Mouse (Mus musculus) urinary bladder, postnatal 4 days (tissue): Measurements from ENCODE around the gene Wrap73.

Experiments
- DNase-seq, 2 experiments: peaks; one replicate each; pipeline ENCODE4 v3.0.0; 2021 to 2022; ENCODE audit warnings: low spot score in 2 of 2

Gene Wrap73

GRCm38 (mm10) chr4:154142211-154143040 lies at the start of gene Wrap73:
Gene Wrap73 (plus strand): TSS chr4:154142372.
- DNase-seq: peak; percentile 83 to 89

GRCm38 (mm10) chr4:154093210-154093609 lies 49.0 kb upstream of the Wrap73 start:
- DNase-seq: no peak

- DNase-seq: no peak
Measured at GRCm38 (mm10) chr4:154096111-154096510, 46.1 kb upstream of the Wrap73 start.

GRCm38 (mm10) chr4:154099361-154099760 lies 42.8 kb upstream of the Wrap73 start:
- no peak for DNase-seq

- DNase-seq: no peak
Measured at GRCm38 (mm10) chr4:154103386-154103785, 38.8 kb upstream of the Wrap73 start.

- DNase-seq: no peak
Measured at GRCm38 (mm10) chr4:154103912-154104311, 38.3 kb upstream of the Wrap73 start.

GRCm38 (mm10) chr4:154105381-154106001 lies 36.7 kb upstream of the Wrap73 start:
- DNase-seq: peak in 1 of 2 experiments; percentile 38

GRCm38 (mm10) chr4:154106497-154107061 lies 35.6 kb upstream of the Wrap73 start:
- no peak for DNase-seq

- no peak for DNase-seq
Measured at GRCm38 (mm10) chr4:154109216-154109849, 32.8 kb upstream of the Wrap73 start.

GRCm38 (mm10) chr4:154109850-154110243 lies 32.3 kb upstream of the Wrap73 start:
- DNase-seq: no peak

GRCm38 (mm10) chr4:154116421-154116820 lies 25.8 kb upstream of the Wrap73 start:
- no peak for DNase-seq

GRCm38 (mm10) chr4:154118782-154119181 lies 23.4 kb upstream of the Wrap73 start:
- no peak for DNase-seq

GRCm38 (mm10) chr4:154119208-154119607 lies 23.0 kb upstream of the Wrap73 start:
- DNase-seq: no peak

- no peak for DNase-seq
Measured at GRCm38 (mm10) chr4:154121800-154122199, 20.4 kb upstream of the Wrap73 start.

GRCm38 (mm10) chr4:154122374-154122773 lies 19.8 kb upstream of the Wrap73 start:
- no peak for DNase-seq

GRCm38 (mm10) chr4:154123553-154123952 lies 18.6 kb upstream of the Wrap73 start:
- no peak for DNase-seq

GRCm38 (mm10) chr4:154125202-154125601 lies 17.0 kb upstream of the Wrap73 start:
- DNase-seq: no peak

GRCm38 (mm10) chr4:154127273-154127672 lies 14.9 kb upstream of the Wrap73 start:
- no peak for DNase-seq

GRCm38 (mm10) chr4:154129950-154130349 lies 12.2 kb upstream of the Wrap73 start:
- DNase-seq: no peak

GRCm38 (mm10) chr4:154131894-154132293 lies 10.3 kb upstream of the Wrap73 start:
- no peak for DNase-seq

- DNase-seq: no peak
Measured at GRCm38 (mm10) chr4:154134803-154135202, 7.4 kb upstream of the Wrap73 start.

- no peak for DNase-seq
Measured at GRCm38 (mm10) chr4:154137139-154137538, 5.0 kb upstream of the Wrap73 start.
